Mouse (Mus musculus): ENCODE measurements around the gene Gm1140.
"Not testable (repeated sequence)": the region's sequence is repeated elsewhere in the genome, so short reads cannot be mapped to it uniquely, and the experiment has no call there.

The Gm1140 gene

GRCm38 (mm10) chrX:67693462-67693861 is at the start of gene Gm1140:
Gene Gm1140 (minus strand): TSS chrX:67693562.
- DNase-seq (ENCODE audit: low spot score in 2 of 2) = not testable (repeated sequence)

GRCm38 (mm10) chrX:67695398-67695797 is 2.0 kb upstream of the Gm1140 start, which contains the start of gene Gm14692:
Gene Gm14692 (plus strand): TSS chrX:67695698.
- DNase-seq (ENCODE audit: low spot score in 2 of 2) = not testable (repeated sequence)
